Mouse (Mus musculus) lung, postnatal 0 days (tissue): ENCODE measurements around the gene Rbm34. TPM values are rescaled to one million over a fixed set of nuclear protein-coding genes. Genes with fewer than 3 reads are reported as not detected.
A peak's percentile ranks its signal among the peaks of the same experiment; 100 is the strongest.

Source experiments
- ATAC-seq: fragments of 200-750 bp; cut with Nextera tagmentation; 2 replicates; pipeline ENCODE4 v1.8.0; 2017; ENCODE audit warnings: moderate library complexity
- DNase-seq: peaks from one replicate; pipeline ENCODE4 v3.0.0-alpha.2; 2016; ENCODE audit warnings: low spot score
- H3K27ac ChIP-seq: fragments of 300-500 bp; sonication (generic); 2 replicates; pipeline ENCODE4 v1.5.1; 2014; ENCODE audit warnings: antibody characterized with exemption, mild to moderate bottlenecking, low read length, mixed read lengths
- H3K27me3 ChIP-seq: fragments of 300-500 bp; sonication (generic); replicated peaks from 2 replicates; pipeline ENCODE4 v1.6.1; 2014; ENCODE audit warnings: low read length, mixed read lengths; ENCODE audit not compliant: insufficient read depth
- H3K36me3 ChIP-seq: fragments of 300-500 bp; sonication (generic); 2 replicates; pipeline ENCODE4 v1.6.1; 2014; ENCODE audit warnings: low read length, mixed read lengths; ENCODE audit not compliant: insufficient read depth
- H3K4me1 ChIP-seq: fragments of 300-500 bp; sonication (generic); 2 replicates; pipeline ENCODE4 v1.6.1; 2014; ENCODE audit warnings: antibody characterized with exemption, low read depth, low read length, mixed read lengths; ENCODE audit not compliant: insufficient read depth
- H3K4me2 ChIP-seq: fragments of 300-500 bp; sonication (generic); replicated peaks from 2 replicates; pipeline ENCODE4 v1.6.1; 2014; ENCODE audit warnings: low read depth, mild to moderate bottlenecking, low read length, moderate library complexity, mixed read lengths
- H3K4me3 ChIP-seq: fragments of 300-500 bp; sonication (generic); 2 replicates; pipeline ENCODE4 v1.5.1; 2014; ENCODE audit warnings: low read depth, low read length
- H3K9ac ChIP-seq: fragments of 300-500 bp; sonication (generic); replicated peaks from 2 replicates; pipeline ENCODE4 v1.6.1; 2014; ENCODE audit warnings: low read depth, mild to moderate bottlenecking
- H3K9me3 ChIP-seq: fragments of 300-500 bp; sonication (generic); 2 replicates; pipeline ENCODE4 v1.6.1; 2016; ENCODE audit warnings: low read length, mixed read lengths
- CTCF ChIP-seq: IDR thresholded peaks from 2 replicates; pipeline ENCODE4 v1.5.1; 2016; ENCODE audit warnings: antibody characterized with exemption, mild to moderate bottlenecking
- EP300 ChIP-seq: IDR thresholded peaks from 2 replicates; pipeline ENCODE4 v1.6.1; 2016; ENCODE audit warnings: antibody characterized with exemption, mild to moderate bottlenecking, control low read depth
- WGBS: fragments of 180-500 bp; shearing (Covaris S2); extraction: QIAGEN DNeasy Blood & Tissue Kit; methylation state at CpG from one replicate; pipeline ENCODE4 v1.1.7; 2014; 5-methylcytosine and 5-hydroxymethylcytosine counted together
- polyA plus RNA-seq: library from polyadenylated mRNA; unstranded; fragments of >200 nt; fragmentation: Nextera tagmentation; extraction: Ambion mirVana; gene quantifications from 2 replicates; pipeline ENCODE4 v1.2.1, GENCODE M21; 2015

Gene Rbm34
- polyA plus RNA-seq, 1 experiment from 2014 or later: 15.5 TPM

DNA sequence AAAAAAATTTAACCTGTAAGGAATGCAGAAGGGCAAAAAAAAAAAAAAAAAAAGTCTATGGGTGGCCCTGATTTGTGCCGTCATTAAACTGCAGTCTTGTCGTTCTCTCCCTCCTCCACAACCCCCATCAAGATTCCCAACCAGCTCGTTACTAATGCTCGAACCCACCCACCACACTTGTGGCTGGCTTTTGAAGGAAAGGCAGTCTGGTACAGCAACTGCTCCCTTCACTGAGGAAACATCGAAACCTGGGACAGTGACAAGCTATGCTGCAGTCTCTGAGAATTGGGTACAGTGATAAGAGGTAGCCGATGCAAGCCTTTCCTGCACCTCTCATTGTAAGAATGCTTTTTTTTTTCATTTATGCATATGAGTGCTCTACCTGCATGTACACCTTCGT, 24.4 kb downstream of the Rbm34 start:
- no peak overlapping the region for H3K9ac ChIP-seq
- WGBS: 67% methylated on average over 7 of the region's 7 CpGs
- no peak for ATAC-seq

DNA sequence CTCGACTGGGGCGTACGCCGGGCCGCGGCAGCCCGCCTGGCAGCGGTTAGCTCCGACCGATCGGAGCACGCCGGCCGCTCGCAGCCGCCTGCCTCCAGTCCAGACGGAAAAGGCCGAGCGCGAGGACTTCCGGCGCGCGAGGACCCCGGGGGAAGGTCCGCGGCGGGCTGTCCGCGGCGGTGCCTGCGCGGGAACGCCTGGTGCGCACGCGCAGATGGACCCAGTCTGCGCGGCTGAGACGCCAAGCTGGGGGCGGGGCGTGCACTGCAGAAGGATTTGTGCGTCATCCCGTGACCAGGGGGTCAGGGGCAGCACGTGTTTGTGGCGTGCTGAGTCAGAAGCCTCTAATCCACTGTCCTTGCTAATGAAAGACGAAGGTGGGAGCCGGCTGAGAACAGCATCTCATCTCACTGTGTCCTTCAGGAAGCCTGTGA, 25.1 kb downstream of the Rbm34 start, which contains the start of gene Tomm20:
Gene Tomm20, minus strand, starts transcription at position 115 of the 434 bp plus-strand sequence.
- H3K4me1 ChIP-seq: peaks cover 7% of the 10 kb centered on the region
- WGBS: under 1% methylated on average over 44 of the region's 48 CpGs
- peak within 1 kb of the TSS; percentile 59 for H3K4me3 ChIP-seq
- ATAC-seq (peak; percentile 96), DNase-seq (peak; percentile 99)
- no peaks in the 10 kb centered on the region for H3K9me3 ChIP-seq
- H3K36me3 ChIP-seq: peaks cover 13% of the 10 kb centered on the region; the same call in 1 of the 2 replicates
- H3K27ac ChIP-seq: peak within 1 kb of the TSS; percentile 89
- no peaks in the 10 kb centered on the region for H3K27me3 ChIP-seq
- TF ChIP-seq EP300: no peak
- no peak for TF ChIP-seq CTCF
- H3K9ac ChIP-seq: peak within 1 kb of the TSS; percentile 88
- H3K4me2 ChIP-seq: peak within 1 kb of the TSS; percentile 87

More for the DNA sequence above, 24.4 kb downstream of the Rbm34 start:
- Histone ChIP-seq H3K4me2 (no peak overlapping the region), H3K4me1 (peaks cover 7% of the 10 kb centered on the region), H3K9me3 (no peaks in the 10 kb centered on the region), H3K4me3 (no peak overlapping the region), H3K27ac (no peak overlapping the region), H3K27me3 (no peaks in the 10 kb centered on the region), H3K36me3 (peaks cover 18% of the 10 kb centered on the region; the same call in 1 of the 2 replicates)
- DNase-seq: no peak
- TF ChIP-seq EP300 (no peak), CTCF (no peak)

DNA sequence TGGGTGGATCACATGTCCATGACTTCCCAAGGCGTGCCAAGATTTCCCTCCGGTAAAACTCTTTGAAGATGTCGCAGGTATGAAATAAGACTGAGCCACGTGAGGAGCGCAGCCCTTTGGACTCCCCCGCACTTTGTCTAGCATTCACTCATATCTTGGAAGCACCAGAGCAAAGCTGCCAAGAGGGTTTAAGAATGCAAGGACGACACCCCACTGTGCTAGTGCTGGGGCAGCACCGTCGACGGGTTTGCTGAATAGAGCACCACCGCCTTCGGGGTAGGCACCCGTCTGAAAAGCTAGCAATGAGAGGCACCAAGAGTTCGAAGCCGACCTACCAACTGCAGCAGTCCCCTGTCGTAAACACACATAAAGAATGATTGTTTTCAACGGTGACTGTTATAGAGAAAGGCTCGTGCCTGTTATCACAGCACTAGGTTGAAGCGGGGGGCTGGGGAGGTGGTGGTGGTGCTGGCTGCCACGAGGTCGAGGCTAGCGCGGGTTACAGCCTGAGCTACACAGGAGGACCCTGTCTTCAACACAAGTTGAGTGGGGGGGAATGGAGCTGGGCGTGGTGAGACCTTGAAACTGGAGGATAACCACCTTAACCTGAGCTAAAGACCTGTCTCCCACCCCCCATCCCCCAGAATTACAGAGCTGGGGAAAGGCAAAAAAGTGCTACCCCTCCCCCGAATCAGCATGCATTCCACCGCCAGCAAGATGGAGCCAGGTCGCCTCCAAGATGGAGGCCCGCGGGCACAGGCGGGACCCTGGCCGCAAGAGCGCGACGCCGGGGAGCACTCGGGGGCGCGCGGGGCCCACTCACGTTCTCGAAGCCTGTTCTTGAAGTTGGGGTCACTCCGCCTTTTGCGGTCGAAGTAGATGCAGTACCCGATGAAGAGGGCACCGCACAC, 25.8 kb downstream of the Rbm34 start:
- Histone ChIP-seq H3K27me3 (no peaks in the 10 kb centered on the region), H3K9me3 (no peaks in the 10 kb centered on the region), H3K4me3 (peak overlapping the region; percentile 59), H3K36me3 (peaks cover 6% of the 10 kb centered on the region; the same call in 1 of the 2 replicates), H3K4me1 (peaks cover 7% of the 10 kb centered on the region), H3K4me2 (peak overlapping the region; percentile 87), H3K27ac (peak overlapping the region; percentile 89), H3K9ac (peak overlapping the region; percentile 88)
- DNase-seq (peak; percentile 68), ATAC-seq (peak; percentile 72)
- 0% methylated on average over 42 of the region's 46 CpGs for WGBS
- no peak for TF ChIP-seq EP300
- TF ChIP-seq CTCF: no peak

DNA sequence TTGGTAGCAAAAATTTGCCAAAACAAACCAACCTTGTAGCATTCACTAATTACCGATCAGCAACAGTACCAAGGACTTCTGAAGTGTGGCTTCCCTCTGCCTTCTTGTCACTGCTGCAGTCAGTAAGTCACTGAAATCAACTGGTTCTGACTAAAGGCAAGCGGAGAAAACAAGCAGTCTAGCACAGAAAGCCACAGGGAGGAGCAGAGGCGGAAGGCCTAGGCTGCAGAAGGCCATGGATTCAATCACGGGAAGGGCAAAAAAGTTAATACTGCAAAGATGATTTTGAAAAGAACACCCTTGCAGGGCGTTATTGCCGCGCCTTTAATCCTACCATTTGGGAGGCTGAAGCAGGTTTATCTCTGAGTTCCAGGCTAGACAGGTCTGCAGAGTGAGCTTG, 27.3 kb downstream of the Rbm34 start:
- Histone ChIP-seq H3K4me3 (no peak overlapping the region), H3K36me3 (0 out of 2 replicates have a peak, but pooled peaks cover 3% of the 10 kb centered on the region), H3K4me2 (0 out of 2 replicates have a peak overlapping the region, but pooled peaks have one; percentile 87), H3K4me1 (peaks cover 7% of the 10 kb centered on the region), H3K9ac (no peak overlapping the region), H3K27me3 (no peaks in the 10 kb centered on the region), H3K27ac (no peak overlapping the region), H3K9me3 (no peaks in the 10 kb centered on the region)
- no peak for TF ChIP-seq EP300
- TF ChIP-seq CTCF: no peak
- 85% methylated on average over 7 of the region's 7 CpGs for WGBS
- no peak for ATAC-seq
- no peak for DNase-seq

DNA sequence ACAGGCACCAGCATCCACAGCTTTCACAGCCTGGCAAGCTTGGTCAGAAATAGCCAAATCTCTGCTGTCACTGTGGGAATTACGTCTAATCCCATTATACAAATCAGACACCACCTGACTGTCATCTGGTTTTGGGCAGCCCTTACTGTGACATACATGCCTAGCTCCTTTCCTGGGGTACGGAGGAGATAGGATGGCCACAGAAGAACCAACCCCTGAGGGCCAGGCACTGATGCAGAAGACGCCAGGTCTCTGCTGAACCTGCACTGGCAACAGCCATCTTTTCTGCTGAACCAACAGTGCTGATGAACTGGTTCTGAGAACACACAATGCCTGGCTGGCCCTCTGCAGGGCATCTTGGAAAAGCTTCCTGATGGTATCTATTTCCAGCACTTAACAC, 33.5 kb downstream of the Rbm34 start:
- no peaks in the 10 kb centered on the region for H3K4me1 ChIP-seq
- no peak for ATAC-seq
- TF ChIP-seq CTCF (no peak), EP300 (no peak)
- peaks cover 19% of the 10 kb centered on the region; the same call in 1 of the 2 replicates for H3K36me3 ChIP-seq
- H3K9ac ChIP-seq: no peak overlapping the region
- no peak overlapping the region for H3K4me2 ChIP-seq
- H3K27me3 ChIP-seq: no peaks in the 10 kb centered on the region
- 88% methylated on average over 3 of the region's 3 CpGs for WGBS
- no peak overlapping the region for H3K4me3 ChIP-seq
- no peak for DNase-seq
- H3K9me3 ChIP-seq: no peaks in the 10 kb centered on the region
- H3K27ac ChIP-seq: no peak overlapping the region

DNA sequence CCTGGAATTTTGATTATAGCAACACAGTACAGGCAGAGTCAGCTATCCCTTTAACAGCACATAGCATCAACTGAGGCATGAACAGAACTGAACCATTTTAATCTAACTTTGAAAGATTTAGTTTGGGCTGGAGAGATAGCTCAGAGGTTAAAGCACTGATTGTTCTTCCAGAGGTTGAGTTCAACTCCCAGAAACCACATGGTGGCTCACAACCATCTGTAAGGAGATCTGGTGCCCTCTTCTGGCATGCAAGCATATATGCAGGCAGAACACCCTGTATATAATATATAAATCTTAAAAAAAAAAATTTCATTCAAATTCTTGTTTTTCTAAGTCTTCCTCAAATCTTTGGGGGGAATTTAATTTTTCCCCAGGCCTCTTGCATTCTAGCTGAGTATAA, 34.9 kb downstream of the Rbm34 start:
- no peak for TF ChIP-seq EP300
- TF ChIP-seq CTCF: peak; percentile 75

More for the DNA sequence above, 34.9 kb downstream of the Rbm34 start:
- H3K9ac ChIP-seq: no peak overlapping the region
- no peaks in the 10 kb centered on the region for H3K27me3 ChIP-seq
- H3K36me3 ChIP-seq: peaks cover 19% of the 10 kb centered on the region; the same call in 1 of the 2 replicates
- no peaks in the 10 kb centered on the region for H3K4me1 ChIP-seq
- DNase-seq: peak; percentile 67
- H3K4me3 ChIP-seq: no peak overlapping the region
- H3K27ac ChIP-seq: no peak overlapping the region
- no peak for ATAC-seq
- no peaks in the 10 kb centered on the region for H3K9me3 ChIP-seq
- no peak overlapping the region for H3K4me2 ChIP-seq
